Mouse (Mus musculus) stomach, embryonic 16.5 days (tissue): ENCODE data around the gene Sh2b2. TPM values are rescaled to one million over a fixed set of nuclear protein-coding genes. Genes with fewer than 3 reads are reported as not detected.

Experiments
- ATAC-seq: fragments of 200-750 bp; cut with Nextera tagmentation; 2 replicates; pipeline ENCODE4 v1.8.0; 2017; ENCODE audit warnings: moderate number of reproducible peaks, moderate TSS enrichment; ENCODE audit not compliant: insufficient read depth, low FRiP score
- H3K27ac ChIP-seq: fragments of 300-500 bp; sonication (generic); 2 replicates; pipeline ENCODE4 v1.5.1; 2014; ENCODE audit warnings: low read length
- H3K27me3 ChIP-seq: fragments of 300-500 bp; sonication (generic); 2 replicates; pipeline ENCODE4 v1.6.1; 2014; ENCODE audit warnings: low read length, control low read depth, mixed read lengths; ENCODE audit not compliant: control insufficient read depth, insufficient read depth
- H3K36me3 ChIP-seq: fragments of 300-500 bp; sonication (generic); 2 replicates; pipeline ENCODE4 v1.6.1; 2014; ENCODE audit warnings: low read length; ENCODE audit not compliant: control insufficient read depth, insufficient read depth
- H3K4me1 ChIP-seq: fragments of 300-500 bp; sonication (generic); 2 replicates; pipeline ENCODE4 v1.6.1; 2014; ENCODE audit warnings: low read length, control low read depth, mixed read lengths; ENCODE audit not compliant: control insufficient read depth, insufficient read depth
- H3K4me2 ChIP-seq: fragments of 300-500 bp; sonication (generic); 2 replicates; pipeline ENCODE4 v1.6.1; 2014; ENCODE audit warnings: low read depth, low read length, mixed read lengths
- H3K4me3 ChIP-seq: fragments of 300-500 bp; sonication (generic); replicated peaks from 2 replicates; pipeline ENCODE4 v1.5.1; 2014; ENCODE audit warnings: mild to moderate bottlenecking, low read length
- H3K9ac ChIP-seq: fragments of 300-500 bp; sonication (generic); 2 replicates; pipeline ENCODE4 v1.6.1; 2014; ENCODE audit warnings: low read length
- H3K9me3 ChIP-seq: fragments of 300-500 bp; sonication (generic); replicated peaks from 2 replicates; pipeline ENCODE4 v1.6.1; 2016; ENCODE audit warnings: low read length, control low read depth; ENCODE audit not compliant: control insufficient read depth
- WGBS: fragments of 180-500 bp; shearing (Covaris S2); extraction: QIAGEN DNeasy Blood & Tissue Kit; methylation state at CpG from one replicate; pipeline ENCODE4 v1.1.7; 2014; 5-methylcytosine and 5-hydroxymethylcytosine counted together
- polyA plus RNA-seq: library from polyadenylated mRNA; unstranded; fragments of >200 nt; fragmentation: Nextera tagmentation; extraction: Ambion mirVana; gene quantifications from 2 replicates; pipeline ENCODE4 v1.2.1, GENCODE M21; 2015

Sh2b2 gene
- polyA plus RNA-seq, 1 experiment from 2014 or later, result 2.3 TPM

- Histone ChIP-seq H3K4me3 (no peak overlapping the region), H3K36me3 (peaks cover 33% of the 10 kb centered on the region), H3K4me1 (peaks cover 8% of the 10 kb centered on the region; the same call in 1 of the 2 replicates), H3K4me2 (no peak overlapping the region), H3K27ac (no peak overlapping the region), H3K9me3 (no peaks in the 10 kb centered on the region), H3K27me3 (no peaks in the 10 kb centered on the region), H3K9ac (no peak overlapping the region)
- 89% methylated on average over 43 of the region's 43 CpGs for WGBS
- ATAC-seq, result no peak
Observed at GRCm38 (mm10) chr5:136274739-136275138, 28.4 kb upstream of the Sh2b2 start.

- no peaks in the 10 kb centered on the region for H3K27me3 ChIP-seq
- H3K9ac ChIP-seq, result no peak overlapping the region
- no peak overlapping the region for H3K27ac ChIP-seq
- WGBS, result 39% methylated on average over 4 of the region's 4 CpGs
- H3K4me1 ChIP-seq, result peaks cover 8% of the 10 kb centered on the region; the same call in 1 of the 2 replicates
- no peak overlapping the region for H3K4me3 ChIP-seq
- no peaks in the 10 kb centered on the region for H3K9me3 ChIP-seq
- no peak overlapping the region for H3K4me2 ChIP-seq
- H3K36me3 ChIP-seq, result peaks cover 5% of the 10 kb centered on the region
- ATAC-seq, result peak; percentile 37; the same call in 1 of the 2 replicates
Observed at GRCm38 (mm10) chr5:136269937-136270336, 23.6 kb upstream of the Sh2b2 start.

GRCm38 (mm10) chr5:136266077-136266476 is 19.7 kb upstream of the Sh2b2 start:
- Histone ChIP-seq H3K27ac (no peak overlapping the region), H3K4me1 (peaks cover 8% of the 10 kb centered on the region; the same call in 1 of the 2 replicates), H3K4me2 (no peak overlapping the region), H3K9me3 (no peaks in the 10 kb centered on the region), H3K36me3 (no peaks in the 10 kb centered on the region), H3K27me3 (no peaks in the 10 kb centered on the region), H3K4me3 (no peak overlapping the region), H3K9ac (no peak overlapping the region)
- ATAC-seq, result peak; percentile 53; the same call in 1 of the 2 replicates
- 67% methylated on average over 7 of the region's 7 CpGs for WGBS

- no peak for ATAC-seq
- Histone ChIP-seq H3K36me3 (no peaks in the 10 kb centered on the region), H3K27me3 (no peaks in the 10 kb centered on the region), H3K9me3 (no peaks in the 10 kb centered on the region), H3K4me2 (no peak overlapping the region), H3K9ac (no peak overlapping the region), H3K4me1 (no peaks in the 10 kb centered on the region), H3K4me3 (no peak overlapping the region), H3K27ac (no peak overlapping the region)
- whole genome bisulfite sequencing, result 79% methylated on average over 4 of the region's 4 CpGs
Observed at GRCm38 (mm10) chr5:136263342-136263741, 17.0 kb upstream of the Sh2b2 start.

GRCm38 (mm10) chr5:136258919-136259318 is 12.6 kb upstream of the Sh2b2 start:
- Histone ChIP-seq H3K36me3 (no peaks in the 10 kb centered on the region), H3K27me3 (no peaks in the 10 kb centered on the region), H3K9ac (no peak overlapping the region), H3K4me1 (no peaks in the 10 kb centered on the region), H3K27ac (no peak overlapping the region), H3K4me2 (no peak overlapping the region), H3K4me3 (no peak overlapping the region), H3K9me3 (no peaks in the 10 kb centered on the region)
- 28% methylated on average over 6 of the region's 6 CpGs for WGBS
- peak; percentile 57; the same call in 1 of the 2 replicates for ATAC-seq

- Histone ChIP-seq H3K4me1 (no peaks in the 10 kb centered on the region), H3K9ac (no peak overlapping the region), H3K4me2 (no peak overlapping the region), H3K27me3 (no peaks in the 10 kb centered on the region), H3K27ac (no peak overlapping the region), H3K9me3 (no peaks in the 10 kb centered on the region), H3K4me3 (no peak overlapping the region), H3K36me3 (no peaks in the 10 kb centered on the region)
- ATAC-seq, result peak; percentile 52; the same call in 1 of the 2 replicates
- 18% methylated on average over 17 of the region's 17 CpGs for WGBS
Observed at GRCm38 (mm10) chr5:136252899-136253298, 6.5 kb upstream of the Sh2b2 start.

GRCm38 (mm10) chr5:136251004-136251403 is 4.6 kb upstream of the Sh2b2 start:
- no peak for ATAC-seq
- H3K9ac ChIP-seq, result no peak overlapping the region
- H3K4me3 ChIP-seq, result no peak overlapping the region
- no peak overlapping the region for H3K4me2 ChIP-seq
- 53% methylated on average over 7 of the region's 7 CpGs for WGBS
- H3K4me1 ChIP-seq, result no peaks in the 10 kb centered on the region
- no peaks in the 10 kb centered on the region for H3K36me3 ChIP-seq
- no peak overlapping the region for H3K27ac ChIP-seq
- H3K9me3 ChIP-seq, result no peaks in the 10 kb centered on the region
- no peaks in the 10 kb centered on the region for H3K27me3 ChIP-seq

- Histone ChIP-seq H3K4me2 (no peak overlapping the region), H3K4me1 (peaks cover 4% of the 10 kb centered on the region; the same call in 1 of the 2 replicates), H3K36me3 (no peaks in the 10 kb centered on the region), H3K9ac (no peak overlapping the region), H3K9me3 (no peaks in the 10 kb centered on the region), H3K4me3 (no peak overlapping the region), H3K27me3 (no peaks in the 10 kb centered on the region), H3K27ac (no peak overlapping the region)
- ATAC-seq, result no peak
- 70% methylated on average over 6 of the region's 6 CpGs for WGBS
Observed at GRCm38 (mm10) chr5:136248441-136248840, 2.1 kb upstream of the Sh2b2 start.

- H3K4me1 ChIP-seq, result peaks cover 4% of the 10 kb centered on the region; the same call in 1 of the 2 replicates
- H3K4me3 ChIP-seq, result peak overlapping the region; percentile 72
- no peak for ATAC-seq
- peak overlapping the region; percentile 96 for H3K4me2 ChIP-seq
- no peaks in the 10 kb centered on the region for H3K36me3 ChIP-seq
- no peak overlapping the region for H3K27ac ChIP-seq
- 18% methylated on average over 15 of the region's 15 CpGs for WGBS
- peak overlapping the region; percentile 76 for H3K9ac ChIP-seq
- no peaks in the 10 kb centered on the region for H3K9me3 ChIP-seq
- H3K27me3 ChIP-seq, result no peaks in the 10 kb centered on the region; the same call in 1 of the 2 replicates
Observed at GRCm38 (mm10) chr5:136245541-136246451, 560 bp downstream of the Sh2b2 start.
